Mouse (Mus musculus) heart, embryonic 16.5 days (tissue): ENCODE data around the gene Ncoa5. TPM values are rescaled to one million over a fixed set of nuclear protein-coding genes. Genes with fewer than 3 reads are reported as not detected.
A peak's percentile ranks its signal among the peaks of the same experiment; 100 is the strongest.

ENCODE experiments used
- ATAC-seq: fragments of 200-750 bp; cut with Nextera tagmentation; replicated peaks from 2 replicates; pipeline ENCODE4 v1.8.0; 2017; ENCODE audit warnings: moderate number of reproducible peaks; ENCODE audit not compliant: insufficient read depth, low FRiP score; ENCODE audit errors: extremely low read depth
- H3K27ac ChIP-seq: fragments of 300-500 bp; sonication (generic); 2 replicates; pipeline ENCODE4 v1.5.1; 2014; ENCODE audit warnings: mild to moderate bottlenecking, low read length, control low read depth, moderate library complexity
- H3K27me3 ChIP-seq: fragments of 300-500 bp; sonication (generic); 2 replicates; pipeline ENCODE4 v1.6.1; 2014; ENCODE audit warnings: low read length, mixed read lengths; ENCODE audit not compliant: control insufficient read depth, insufficient read depth
- H3K36me3 ChIP-seq: fragments of 300-500 bp; sonication (generic); 2 replicates; pipeline ENCODE4 v1.6.1; 2014; ENCODE audit not compliant: control insufficient read depth, insufficient read depth
- H3K4me1 ChIP-seq: fragments of 300-500 bp; sonication (generic); 2 replicates; pipeline ENCODE4 v1.6.1; 2014; ENCODE audit warnings: low read length, mixed read lengths; ENCODE audit not compliant: control insufficient read depth, insufficient read depth
- H3K4me2 ChIP-seq: fragments of 300-500 bp; sonication (generic); 2 replicates; pipeline ENCODE4 v1.6.1; 2014; ENCODE audit warnings: low read depth, mild to moderate bottlenecking, control low read depth, low read length
- H3K4me3 ChIP-seq: fragments of 300-500 bp; sonication (generic); 2 replicates; pipeline ENCODE4 v1.5.1; 2014; ENCODE audit warnings: mild to moderate bottlenecking, control low read depth, low read length
- H3K9ac ChIP-seq: fragments of 300-500 bp; sonication (generic); 2 replicates; pipeline ENCODE4 v1.6.1; 2014; ENCODE audit warnings: low read length, control low read depth
- H3K9me3 ChIP-seq: fragments of 300-500 bp; sonication (generic); replicated peaks from 2 replicates; pipeline ENCODE4 v1.6.1; 2016; ENCODE audit warnings: low read length; ENCODE audit not compliant: control insufficient read depth
- WGBS: fragments of 180-500 bp; shearing (Covaris S2); extraction: QIAGEN DNeasy Blood & Tissue Kit; methylation state at CpG from one replicate; pipeline ENCODE4 v1.1.7; 2014; 5-methylcytosine and 5-hydroxymethylcytosine counted together
- polyA plus RNA-seq: library from polyadenylated mRNA; unstranded; fragments of >200 nt; fragmentation: Nextera tagmentation; extraction: Ambion mirVana; gene quantifications from 2 replicates; pipeline ENCODE4 v1.2.1, GENCODE M21; 2015

The Ncoa5 gene
- polyA plus RNA-seq, 1 experiment from 2014 or later = 42.5 TPM

GRCm38 (mm10) chr2:165070096-165070816, 35.6 kb upstream of the Ncoa5 start:
- WGBS = 20% methylated on average over 23 of the region's 23 CpGs
- H3K4me3 ChIP-seq = no peak overlapping the region
- H3K27ac ChIP-seq = no peak overlapping the region
- 0 out of 2 replicates have a peak, but pooled peaks cover 2% of the 10 kb centered on the region for H3K4me1 ChIP-seq
- no peak for ATAC-seq
- no peak overlapping the region for H3K4me2 ChIP-seq
- H3K36me3 ChIP-seq = no peaks in the 10 kb centered on the region
- H3K9me3 ChIP-seq = no peaks in the 10 kb centered on the region
- H3K27me3 ChIP-seq = peaks cover 35% of the 10 kb centered on the region
- H3K9ac ChIP-seq = no peak overlapping the region

GRCm38 (mm10) chr2:165068806-165069205, 34.1 kb upstream of the Ncoa5 start:
- H3K27me3 ChIP-seq = peaks cover 24% of the 10 kb centered on the region
- H3K9me3 ChIP-seq = no peaks in the 10 kb centered on the region
- no peak overlapping the region for H3K9ac ChIP-seq
- H3K27ac ChIP-seq = no peak overlapping the region
- no peaks in the 10 kb centered on the region for H3K4me1 ChIP-seq
- ATAC-seq = no peak
- H3K36me3 ChIP-seq = no peaks in the 10 kb centered on the region
- no peak overlapping the region for H3K4me3 ChIP-seq
- WGBS = 74% methylated on average over 2 of the region's 2 CpGs
- H3K4me2 ChIP-seq = no peak overlapping the region

DNA sequence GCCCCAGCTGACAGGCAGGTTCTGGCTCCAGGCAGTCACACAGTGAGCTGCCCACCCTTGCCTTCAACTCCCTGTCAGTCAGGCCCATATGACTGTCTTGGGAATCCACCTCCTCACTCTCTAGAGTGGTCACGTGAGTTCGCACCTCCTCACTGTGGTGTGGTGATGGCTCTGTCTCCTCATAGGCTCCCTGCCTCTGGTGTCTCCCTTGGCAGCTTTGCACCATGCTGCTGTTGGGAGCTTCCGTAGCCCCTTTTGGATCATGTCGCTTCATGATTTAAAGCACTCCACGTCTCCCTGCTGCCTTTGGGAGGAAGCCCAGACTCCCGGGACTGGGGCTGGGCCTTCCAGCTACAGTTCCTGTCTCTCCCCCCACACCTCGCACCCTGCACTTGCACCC, 29.8 kb upstream of the Ncoa5 start:
- 44% methylated on average over 7 of the region's 7 CpGs for WGBS
- H3K27ac ChIP-seq = no peak overlapping the region
- H3K27me3 ChIP-seq = no peaks in the 10 kb centered on the region
- H3K4me3 ChIP-seq = no peak overlapping the region
- H3K4me2 ChIP-seq = no peak overlapping the region
- no peaks in the 10 kb centered on the region for H3K4me1 ChIP-seq
- no peaks in the 10 kb centered on the region for H3K9me3 ChIP-seq
- H3K36me3 ChIP-seq = no peaks in the 10 kb centered on the region
- ATAC-seq = no peak
- no peak overlapping the region for H3K9ac ChIP-seq

DNA sequence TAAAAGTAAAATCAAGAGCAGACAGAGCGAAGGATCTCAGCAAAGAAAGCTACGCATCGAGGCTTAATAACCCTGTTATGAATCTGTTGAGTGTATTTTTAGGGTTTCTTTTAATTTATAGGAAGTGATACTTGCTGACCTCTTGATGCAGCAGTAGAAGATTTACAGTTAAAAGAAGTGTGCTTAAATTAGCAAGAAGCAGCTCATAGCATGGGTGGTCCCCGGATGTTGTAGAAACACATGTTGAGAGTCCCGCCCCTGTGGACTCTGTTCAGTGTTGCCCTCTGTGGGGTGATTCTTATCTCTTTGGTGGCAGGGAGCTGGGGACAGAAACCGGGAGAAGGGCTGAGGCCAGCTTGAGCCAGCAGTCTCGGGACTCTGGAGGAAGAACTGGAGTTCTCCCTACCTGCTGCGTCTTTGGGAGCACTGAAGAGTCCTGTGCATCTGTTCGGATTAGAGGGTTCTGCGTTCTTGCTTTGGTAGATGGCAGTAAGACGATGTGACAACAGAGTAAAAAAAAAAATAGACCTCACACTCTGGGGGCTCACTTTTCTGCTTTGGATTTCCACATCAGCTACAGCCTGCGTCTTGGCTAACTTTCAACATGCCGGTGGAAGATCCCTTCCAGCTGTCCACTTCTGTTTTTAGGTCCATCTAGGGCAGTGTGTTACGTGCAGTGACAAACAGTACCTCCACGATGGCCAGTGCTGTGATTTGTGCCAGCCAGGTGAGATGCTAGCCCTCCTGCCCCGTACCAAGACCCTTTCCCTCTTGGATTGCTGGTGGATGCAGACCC, 27.2 kb upstream of the Ncoa5 start:
- no peak overlapping the region for H3K9ac ChIP-seq
- no peaks in the 10 kb centered on the region for H3K36me3 ChIP-seq
- no peak for ATAC-seq
- no peaks in the 10 kb centered on the region for H3K9me3 ChIP-seq
- no peaks in the 10 kb centered on the region for H3K27me3 ChIP-seq
- 64% methylated on average over 16 of the region's 16 CpGs for WGBS
- no peak overlapping the region for H3K27ac ChIP-seq
- H3K4me2 ChIP-seq = no peak overlapping the region
- H3K4me3 ChIP-seq = no peak overlapping the region
- no peaks in the 10 kb centered on the region for H3K4me1 ChIP-seq

DNA sequence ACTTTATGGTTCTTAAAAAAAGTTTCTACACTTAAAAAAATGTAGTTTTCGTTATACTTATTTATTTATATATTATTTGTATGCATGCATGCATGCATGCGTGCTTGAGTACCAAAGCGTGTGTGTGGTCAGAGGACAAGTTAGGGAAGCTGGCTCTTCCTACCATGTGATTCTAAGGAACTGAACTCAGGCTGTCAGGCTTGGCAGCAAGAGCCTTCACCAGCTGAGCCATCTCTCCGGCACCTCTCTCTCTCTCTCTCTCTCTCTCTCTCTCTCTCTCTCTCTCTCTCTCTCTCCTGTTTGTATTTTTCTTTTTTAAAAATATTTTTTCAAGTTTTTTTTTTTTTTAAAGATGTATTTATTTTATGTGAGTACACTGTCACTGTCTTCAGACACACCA, 25.3 kb upstream of the Ncoa5 start:
- Histone ChIP-seq H3K9me3 (no peaks in the 10 kb centered on the region), H3K9ac (no peak overlapping the region), H3K4me1 (peaks cover 6% of the 10 kb centered on the region; the same call in 1 of the 2 replicates), H3K27ac (no peak overlapping the region), H3K4me2 (no peak overlapping the region), H3K27me3 (peaks cover 2% of the 10 kb centered on the region; the same call in 1 of the 2 replicates), H3K36me3 (no peaks in the 10 kb centered on the region), H3K4me3 (no peak overlapping the region)
- 89% methylated on average over 4 of the region's 4 CpGs for WGBS
- ATAC-seq = no peak

DNA sequence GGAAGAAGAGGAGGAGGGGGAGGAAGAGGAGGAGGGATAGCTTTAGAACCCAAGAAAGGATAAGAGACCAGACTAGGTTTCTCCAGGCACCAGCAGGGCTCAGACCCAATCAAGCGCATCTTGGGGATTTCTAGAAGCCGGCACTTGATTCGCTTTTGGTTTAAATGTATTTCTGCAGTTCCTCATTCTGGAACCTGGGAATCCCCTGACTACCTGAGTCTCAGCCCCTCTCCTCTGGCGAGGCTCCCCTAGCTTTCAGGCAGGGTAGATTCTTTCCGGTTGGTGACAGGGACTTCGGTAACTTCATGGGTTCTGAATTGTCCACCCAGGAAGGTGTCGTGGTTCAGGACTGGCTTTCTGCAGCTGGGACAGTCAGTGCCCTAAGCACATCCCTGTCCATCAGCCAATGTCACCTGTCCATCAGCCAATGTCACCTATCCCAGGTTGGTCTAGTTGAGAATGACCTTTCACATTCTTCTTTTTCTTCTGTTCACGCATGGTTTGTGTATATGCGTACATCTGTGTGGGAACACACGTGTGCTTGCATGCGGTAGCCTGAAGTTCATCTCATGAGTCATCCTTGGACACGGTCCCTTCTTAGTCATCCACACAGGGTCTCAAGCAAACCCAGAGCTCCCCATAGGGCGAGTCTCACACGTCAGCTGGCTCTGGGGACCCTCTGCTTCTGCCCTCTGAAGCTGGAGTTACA, 21.9 kb upstream of the Ncoa5 start:
- WGBS = 65% methylated on average over 14 of the region's 14 CpGs
- Histone ChIP-seq H3K36me3 (no peaks in the 10 kb centered on the region), H3K4me1 (peaks cover 6% of the 10 kb centered on the region; the same call in 1 of the 2 replicates), H3K4me3 (peak overlapping the region; percentile 46), H3K27ac (no peak overlapping the region), H3K4me2 (peak overlapping the region; percentile 62; the same call in 1 of the 2 replicates), H3K9ac (no peak overlapping the region), H3K9me3 (no peaks in the 10 kb centered on the region), H3K27me3 (peaks cover 7% of the 10 kb centered on the region; the same call in 1 of the 2 replicates)
- no peak for ATAC-seq

DNA sequence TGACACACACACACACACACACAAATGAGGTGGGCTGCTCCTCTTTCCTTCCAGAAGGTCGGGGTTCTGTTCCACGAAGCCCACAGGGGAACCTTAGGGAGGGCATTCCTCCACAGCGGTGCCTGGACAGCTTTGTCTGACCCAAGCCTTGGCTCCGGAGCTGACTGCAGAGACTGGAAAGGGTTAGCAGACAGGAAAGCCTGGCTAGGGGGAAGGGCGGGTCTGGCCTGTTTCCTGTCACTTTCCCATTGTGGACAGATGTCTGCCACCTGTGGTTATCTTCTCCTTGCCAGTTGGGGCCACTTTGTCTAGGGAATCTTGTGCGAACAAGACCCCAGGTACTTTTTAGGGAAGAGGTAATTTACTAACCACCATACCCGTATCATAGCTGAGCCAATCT, 21.2 kb upstream of the Ncoa5 start:
- Histone ChIP-seq H3K36me3 (no peaks in the 10 kb centered on the region), H3K27ac (no peak overlapping the region), H3K4me1 (peaks cover 6% of the 10 kb centered on the region; the same call in 1 of the 2 replicates), H3K27me3 (peaks cover 7% of the 10 kb centered on the region; the same call in 1 of the 2 replicates), H3K4me2 (peak overlapping the region; percentile 62), H3K4me3 (peak overlapping the region; percentile 46), H3K9me3 (no peaks in the 10 kb centered on the region), H3K9ac (peak overlapping the region; percentile 23; the same call in 1 of the 2 replicates)
- ATAC-seq = peak; percentile 62
- 2% methylated on average over 7 of the region's 7 CpGs for WGBS

DNA sequence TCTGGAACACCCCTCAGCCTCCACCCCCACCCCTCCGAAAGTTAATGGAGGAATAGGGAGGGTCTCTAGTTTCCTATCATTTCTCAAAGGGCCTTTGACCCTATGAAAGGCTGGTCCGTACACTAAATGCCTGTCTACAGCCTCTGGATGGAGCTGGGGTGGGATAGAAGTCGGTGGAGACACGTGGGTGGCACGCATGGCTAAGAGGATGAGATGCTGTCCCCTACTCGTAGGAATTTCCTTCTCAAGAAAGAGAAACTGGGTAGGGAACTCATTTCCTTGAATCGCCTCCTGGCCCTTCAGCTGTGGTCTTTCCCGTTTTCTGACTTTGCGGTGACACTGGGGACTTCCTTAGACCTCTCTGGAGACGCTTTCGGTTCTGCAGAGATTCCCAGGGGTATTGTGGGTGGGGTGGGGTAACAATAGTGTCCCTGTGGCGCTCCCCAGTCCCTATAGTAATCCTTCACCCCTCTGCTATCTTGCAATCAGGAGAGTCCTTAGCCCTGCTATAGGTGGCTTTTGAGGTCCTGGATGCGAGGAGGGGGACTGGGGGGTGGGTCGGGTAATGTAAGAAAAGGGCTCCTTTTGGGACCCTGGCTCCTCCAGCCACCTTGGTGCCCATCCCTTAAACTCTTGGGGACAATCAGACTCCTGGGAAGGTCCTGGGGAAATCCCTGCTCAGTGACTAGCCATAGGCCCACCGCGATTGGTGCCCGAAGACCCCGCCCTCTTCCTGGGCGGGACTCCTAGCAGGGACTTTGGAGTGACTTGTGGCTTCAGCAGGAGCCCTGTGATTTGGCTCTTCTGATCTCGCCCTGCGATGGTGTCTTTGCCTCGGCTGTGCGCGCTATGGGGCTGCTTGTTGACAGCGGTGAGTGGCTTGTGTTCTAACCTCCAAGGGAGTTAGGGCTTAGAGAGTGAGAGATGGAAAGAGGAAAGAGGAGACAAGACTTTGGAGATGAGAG, 20.5 kb upstream of the Ncoa5 start, which contains the start of gene Cd40:
TSS of gene Cd40 (plus strand) at position 740 of the 965 bp plus-strand sequence.
- ATAC-seq = peak; percentile 80
- peaks cover 6% of the 10 kb centered on the region; the same call in 1 of the 2 replicates for H3K4me1 ChIP-seq
- no peaks in the 10 kb centered on the region for H3K9me3 ChIP-seq
- no peak within 1 kb of the TSS for H3K27ac ChIP-seq
- H3K4me3 ChIP-seq = peak within 1 kb of the TSS; percentile 46
- H3K9ac ChIP-seq = peak within 1 kb of the TSS; percentile 42
- peak within 1 kb of the TSS; percentile 62 for H3K4me2 ChIP-seq
- WGBS = 6% methylated on average over 25 of the region's 25 CpGs
- H3K36me3 ChIP-seq = no peaks in the 10 kb centered on the region
- H3K27me3 ChIP-seq = peaks cover 10% of the 10 kb centered on the region
